Comparison of ENCODE assay signal across 11 mouse cellular contexts in the genomic region with DNA sequence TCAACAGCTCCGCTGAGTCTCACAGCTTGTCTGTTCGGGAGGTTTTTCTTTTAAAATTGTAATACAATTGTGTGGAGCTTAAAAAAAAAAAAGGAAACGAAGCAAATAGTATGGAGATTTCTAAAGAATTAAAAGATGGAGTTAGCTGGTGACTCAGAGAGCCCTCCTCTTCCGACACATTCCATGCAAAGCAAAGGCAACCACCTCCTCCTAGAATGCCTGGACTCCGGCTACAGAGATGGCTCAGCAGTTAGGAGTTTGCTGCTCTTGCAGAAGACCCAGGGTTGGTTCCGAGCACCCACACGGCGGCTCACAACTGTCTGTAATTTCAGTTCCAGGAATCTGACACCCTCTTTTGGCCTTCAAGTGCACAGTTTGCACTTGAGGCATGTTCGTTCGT. TPM values are rescaled to one million over a fixed set of nuclear protein-coding genes. Genes with fewer than 3 reads are reported as not detected.
DNase-seq lines count a peak whose midpoint lies in the region; ATAC-seq and TF ChIP-seq lines count a peak whose summit lies in the region.
"Had no signal": no experiment of that assay in that cellular context is flagged by ENCODE, and none has a peak within 500 bp of the region (broad histone marks: within the 10 kb centered on the region; RNA-seq: fewer than 3 reads in every experiment).

No protein-coding gene starts in this region.

- H3K9ac ChIP-seq in hindbrain, embryonic 16.5 days (ENCODE audit: low read depth, low read length): no peak overlapping the region
- H3K9ac ChIP-seq in midbrain, embryonic 11.5 days (ENCODE audit: low read length): no peak overlapping the region
- H3K9ac ChIP-seq in forebrain, embryonic 13.5 days: no peak overlapping the region
- H3K9ac ChIP-seq in limb, embryonic 14.5 days (ENCODE audit: low read depth, low read length, severe bottlenecking): no peak overlapping the region
- H3K9ac ChIP-seq: embryonic facial prominence, embryonic 12.5 days; intestine, embryonic 15.5 days had no signal

- 77% methylated on average over 10 of the region's 10 CpGs for WGBS in hindbrain, embryonic 10.5 days
- 72% methylated on average over 10 of the region's 10 CpGs for WGBS in hindbrain, embryonic 16.5 days
- 76% methylated on average over 10 of the region's 10 CpGs for WGBS in midbrain, embryonic 10.5 days
- 67% methylated on average over 10 of the region's 10 CpGs for WGBS in midbrain, embryonic 11.5 days
- 45% methylated on average over 10 of the region's 10 CpGs for WGBS in forebrain, embryonic 13.5 days
- 84% methylated on average over 10 of the region's 10 CpGs for WGBS in limb, embryonic 14.5 days

- no peaks in the 10 kb centered on the region for H3K36me3 ChIP-seq in hindbrain, embryonic 10.5 days
- no peaks in the 10 kb centered on the region for H3K36me3 ChIP-seq in hindbrain, embryonic 16.5 days (ENCODE audit: control insufficient read depth, insufficient read depth, low read length)
- H3K36me3 ChIP-seq in midbrain, embryonic 10.5 days: peaks cover 5% of the 10 kb centered on the region
- no peaks in the 10 kb centered on the region for H3K36me3 ChIP-seq in midbrain, embryonic 11.5 days (ENCODE audit: control insufficient read depth, insufficient read depth, low read length)
- no peaks in the 10 kb centered on the region for H3K36me3 ChIP-seq in forebrain, embryonic 13.5 days (ENCODE audit: poor library complexity, severe bottlenecking)
- no peaks in the 10 kb centered on the region for H3K36me3 ChIP-seq in limb, embryonic 14.5 days (ENCODE audit: control insufficient read depth, insufficient read depth, low read length)
- H3K36me3 ChIP-seq: embryonic facial prominence, embryonic 12.5 days; intestine, embryonic 15.5 days had no signal

- DNase-seq in hindbrain, embryonic 10.5 days (ENCODE audit: low spot score): no peak
- DNase-seq in midbrain, embryonic 10.5 days (ENCODE audit: low spot score): no peak
- DNase-seq in midbrain, embryonic 11.5 days (ENCODE audit: low spot score, missing footprints): no peak
- DNase-seq in limb, embryonic 14.5 days (ENCODE audit: low spot score): no peak
- no peak for DNase-seq in adrenal gland, adult 2 months
- DNase-seq in thymus, postnatal 25 days: no peak
- DNase-seq: spleen, adult 18-20 months had no signal

- H3K4me3 ChIP-seq in hindbrain, embryonic 10.5 days: no peak overlapping the region
- no peak overlapping the region for H3K4me3 ChIP-seq in hindbrain, embryonic 16.5 days (ENCODE audit: low read length)
- no peak overlapping the region for H3K4me3 ChIP-seq in midbrain, embryonic 10.5 days
- no peak overlapping the region for H3K4me3 ChIP-seq in midbrain, embryonic 11.5 days (ENCODE audit: low read depth, low read length)
- no peak overlapping the region for H3K4me3 ChIP-seq in forebrain, embryonic 13.5 days
- no peak overlapping the region for H3K4me3 ChIP-seq in limb, embryonic 14.5 days (replicated peaks; ENCODE audit: low read length)
- H3K4me3 ChIP-seq: embryonic facial prominence, embryonic 12.5 days; intestine, embryonic 15.5 days had no signal

- H3K27me3 ChIP-seq in hindbrain, embryonic 10.5 days (ENCODE audit: insufficient read depth, poor library complexity, severe bottlenecking): no peaks in the 10 kb centered on the region
- H3K27me3 ChIP-seq in hindbrain, embryonic 16.5 days (replicated peaks; ENCODE audit: control insufficient read depth, insufficient read depth, low read length): no peaks in the 10 kb centered on the region
- H3K27me3 ChIP-seq in midbrain, embryonic 10.5 days (ENCODE audit: low read depth, poor library complexity, severe bottlenecking): no peaks in the 10 kb centered on the region
- H3K27me3 ChIP-seq in midbrain, embryonic 11.5 days (ENCODE audit: control insufficient read depth, insufficient read depth, low read length): no peaks in the 10 kb centered on the region
- H3K27me3 ChIP-seq in forebrain, embryonic 13.5 days: no peaks in the 10 kb centered on the region
- H3K27me3 ChIP-seq in limb, embryonic 14.5 days (ENCODE audit: control insufficient read depth, insufficient read depth, low read length): no peaks in the 10 kb centered on the region
- H3K27me3 ChIP-seq: embryonic facial prominence, embryonic 12.5 days; intestine, embryonic 15.5 days had no signal

- TF ChIP-seq POLR2A in limb, embryonic 14.5 days (IDR thresholded peaks at IDR 0.05; ENCODE audit: borderline replicate concordance, extremely low read depth, insufficient read depth, insufficient read length): no peak

- ATAC-seq in hindbrain, embryonic 16.5 days: no peak
- ATAC-seq in midbrain, embryonic 11.5 days (ENCODE audit: low FRiP score): no peak
- no peak for ATAC-seq in forebrain, embryonic 13.5 days
- ATAC-seq in limb, embryonic 14.5 days (ENCODE audit: low FRiP score, low read depth): no peak
- ATAC-seq: intestine, embryonic 15.5 days had no signal

- no peak overlapping the region for H3K4me2 ChIP-seq in hindbrain, embryonic 16.5 days (ENCODE audit: low read length)
- H3K4me2 ChIP-seq in midbrain, embryonic 11.5 days: no peak overlapping the region
- no peak overlapping the region for H3K4me2 ChIP-seq in forebrain, embryonic 13.5 days
- no peak overlapping the region for H3K4me2 ChIP-seq in limb, embryonic 14.5 days (replicated peaks; ENCODE audit: low read depth, low read length, severe bottlenecking)
- H3K4me2 ChIP-seq: embryonic facial prominence, embryonic 12.5 days; intestine, embryonic 15.5 days had no signal

- no peaks in the 10 kb centered on the region for H3K9me3 ChIP-seq in hindbrain, embryonic 10.5 days
- no peaks in the 10 kb centered on the region for H3K9me3 ChIP-seq in hindbrain, embryonic 16.5 days (ENCODE audit: control insufficient read depth, low read length)
- no peaks in the 10 kb centered on the region for H3K9me3 ChIP-seq in midbrain, embryonic 10.5 days (replicated peaks)
- H3K9me3 ChIP-seq in midbrain, embryonic 11.5 days (ENCODE audit: control insufficient read depth, low read length): no peaks in the 10 kb centered on the region
- H3K9me3 ChIP-seq in forebrain, embryonic 13.5 days (replicated peaks): no peaks in the 10 kb centered on the region
- no peaks in the 10 kb centered on the region for H3K9me3 ChIP-seq in limb, embryonic 14.5 days (ENCODE audit: control insufficient read depth, low read length)
- H3K9me3 ChIP-seq: embryonic facial prominence, embryonic 12.5 days; intestine, embryonic 15.5 days had no signal

- H3K4me1 ChIP-seq in hindbrain, embryonic 10.5 days (replicated peaks): peaks cover 53% of the 10 kb centered on the region
- H3K4me1 ChIP-seq in hindbrain, embryonic 16.5 days (ENCODE audit: control insufficient read depth, insufficient read depth, low read depth, low read length): peaks cover 14% of the 10 kb centered on the region
- H3K4me1 ChIP-seq in midbrain, embryonic 10.5 days: peaks cover 55% of the 10 kb centered on the region
- H3K4me1 ChIP-seq in midbrain, embryonic 11.5 days (ENCODE audit: control insufficient read depth, insufficient read depth, low read length): peaks cover 14% of the 10 kb centered on the region
- H3K4me1 ChIP-seq in forebrain, embryonic 13.5 days: peaks cover 46% of the 10 kb centered on the region
- H3K4me1 ChIP-seq in limb, embryonic 14.5 days (ENCODE audit: control insufficient read depth, insufficient read depth, low read length): peaks cover 12% of the 10 kb centered on the region

- peak overlapping the region; percentile 81 for H3K27ac ChIP-seq in hindbrain, embryonic 10.5 days
- no peak overlapping the region for H3K27ac ChIP-seq in hindbrain, embryonic 16.5 days (ENCODE audit: low read depth, low read length)
- peak overlapping the region; percentile 69 for H3K27ac ChIP-seq in midbrain, embryonic 10.5 days (replicated peaks)
- H3K27ac ChIP-seq in midbrain, embryonic 11.5 days (ENCODE audit: low read depth, low read length): no peak overlapping the region
- peak overlapping the region; percentile 75 for H3K27ac ChIP-seq in forebrain, embryonic 13.5 days
- H3K27ac ChIP-seq in limb, embryonic 14.5 days (replicated peaks; ENCODE audit: low read depth, low read length): 0 out of 2 replicates have a peak overlapping the region, but pooled peaks have one; percentile 63
- H3K27ac ChIP-seq: embryonic facial prominence, embryonic 12.5 days; intestine, embryonic 15.5 days had no signal

RNA-seq across cellular contexts. Expression of a gene that starts 12.9 kb away (rescaled TPM):
- 14.4 and 14.6 TPM in 2 replicates for polyA plus RNA-seq in hindbrain, embryonic 10.5 days (2016; fragmentation: Nextera tagmentation; extraction: Ambion mirVana)
- 16.5 and 18.8 TPM in 2 replicates for polyA plus RNA-seq in hindbrain, embryonic 16.5 days (2015; fragmentation: Nextera tagmentation; extraction: Ambion mirVana)
- 8.8 and 9.5 TPM in 2 replicates for polyA plus RNA-seq in midbrain, embryonic 10.5 days (2016; fragmentation: Nextera tagmentation; extraction: Ambion mirVana)
- 11.8 and 12.3 TPM in 2 replicates for polyA plus RNA-seq in midbrain, embryonic 11.5 days (2014; fragmentation: Nextera tagmentation; extraction: Ambion mirVana)
- 8.8 and 9.4 TPM in 2 replicates for polyA plus RNA-seq in forebrain, embryonic 13.5 days (2015; fragmentation: Nextera tagmentation; extraction: Ambion mirVana)
- polyA plus RNA-seq in limb, embryonic 14.5 days (2012; rRNA removed): 6.6 and 7.2 TPM in 2 replicates
- 12.0 and 14.0 TPM in 2 replicates for polyA plus RNA-seq in limb, embryonic 14.5 days (2014; fragmentation: Nextera tagmentation; extraction: Ambion mirVana)
- 1 to 10 TPM; 5.3 to 6.6 TPM for total RNA-seq in adrenal gland, adult 2 months (2021)
- 0.90 and 2.4 TPM in 2 replicates for polyA plus RNA-seq in adrenal gland, adult 2 months (2012; rRNA removed)

RNA-seq across cellular contexts. Expression of a gene that starts 17.1 kb away (rescaled TPM):
- 86.7 and 103 TPM in 2 replicates for polyA plus RNA-seq in hindbrain, embryonic 10.5 days (2016; fragmentation: Nextera tagmentation; extraction: Ambion mirVana)
- 46.7 and 50.7 TPM in 2 replicates for polyA plus RNA-seq in hindbrain, embryonic 16.5 days (2015; fragmentation: Nextera tagmentation; extraction: Ambion mirVana)
- 107 and 110 TPM in 2 replicates for polyA plus RNA-seq in midbrain, embryonic 10.5 days (2016; fragmentation: Nextera tagmentation; extraction: Ambion mirVana)
- 110 and 121 TPM in 2 replicates for polyA plus RNA-seq in midbrain, embryonic 11.5 days (2014; fragmentation: Nextera tagmentation; extraction: Ambion mirVana)
- polyA plus RNA-seq in forebrain, embryonic 13.5 days (2015; fragmentation: Nextera tagmentation; extraction: Ambion mirVana): 96.1 and 96.8 TPM in 2 replicates
- 17.6 and 20.4 TPM in 2 replicates for polyA plus RNA-seq in limb, embryonic 14.5 days (2012; rRNA removed)
- polyA plus RNA-seq in limb, embryonic 14.5 days (2014; fragmentation: Nextera tagmentation; extraction: Ambion mirVana): 40.0 and 49.0 TPM in 2 replicates
- total RNA-seq in adrenal gland, adult 2 months (2021): 10 to 100 TPM; 16.1 to 18.0 TPM
- polyA plus RNA-seq in adrenal gland, adult 2 months (2012; rRNA removed): 5.0 and 6.7 TPM in 2 replicates

Comparison
In these comparisons a context has a peak if more than half of its experiments do, and no peak if none do; other contexts are left out.
1. H3K27ac ChIP-seq: peak in hindbrain, embryonic 10.5 days (single experiment), midbrain, embryonic 10.5 days (single experiment), forebrain, embryonic 13.5 days (single experiment) and limb, embryonic 14.5 days (single experiment); none in hindbrain, embryonic 16.5 days (single experiment) and midbrain, embryonic 11.5 days (single experiment).